Mouse (Mus musculus) NIH3T3 (cell line): Measurements from ENCODE around the gene Hnrnph1.
"Not testable (repeated sequence)": the region's sequence is repeated elsewhere in the genome, so short reads cannot be mapped to it uniquely, and the experiment has no call there.

ENCODE experiments used
- DNase-seq: peaks from one replicate; pipeline ENCODE4 v3.0.0-alpha.2; 2012; ENCODE audit warnings: low read depth

Gene Hnrnph1

GRCm38 (mm10) chr11:50376911-50377891, at the start of gene Hnrnph1:
TSS of gene Hnrnph1 (plus strand) at chr11:50376990.
- peak; percentile 99 for DNase-seq

GRCm38 (mm10) chr11:50328075-50328625, 48.6 kb upstream of the Hnrnph1 start:
- no peak for DNase-seq

- DNase-seq = no peak
Observed at GRCm38 (mm10) chr11:50329378-50329777, 47.4 kb upstream of the Hnrnph1 start.

- DNase-seq = no peak
Observed at GRCm38 (mm10) chr11:50333181-50333580, 43.6 kb upstream of the Hnrnph1 start.

GRCm38 (mm10) chr11:50336126-50336525, 40.7 kb upstream of the Hnrnph1 start:
- DNase-seq = no peak

GRCm38 (mm10) chr11:50336891-50337290, 39.9 kb upstream of the Hnrnph1 start:
- no peak for DNase-seq

- no peak for DNase-seq
Observed at GRCm38 (mm10) chr11:50345486-50345885, 31.3 kb upstream of the Hnrnph1 start.

- no peak for DNase-seq
Observed at GRCm38 (mm10) chr11:50346256-50347032, 30.3 kb upstream of the Hnrnph1 start.

- no peak for DNase-seq
Observed at GRCm38 (mm10) chr11:50352177-50352576, 24.6 kb upstream of the Hnrnph1 start.

GRCm38 (mm10) chr11:50354162-50354561, 22.6 kb upstream of the Hnrnph1 start, which contains the start of gene Cby3:
TSS of gene Cby3 (plus strand) at chr11:50354462.
- DNase-seq = no peak

GRCm38 (mm10) chr11:50354851-50355250, 21.9 kb upstream of the Hnrnph1 start:
- no peak for DNase-seq

GRCm38 (mm10) chr11:50355395-50355794, 21.4 kb upstream of the Hnrnph1 start:
- no peak for DNase-seq

- DNase-seq = no peak
Observed at GRCm38 (mm10) chr11:50358950-50359861, 17.6 kb upstream of the Hnrnph1 start.

- DNase-seq = not testable (repeated sequence)
Observed at GRCm38 (mm10) chr11:50361282-50361681, 15.5 kb upstream of the Hnrnph1 start.

- peak; percentile 93 for DNase-seq
Observed at GRCm38 (mm10) chr11:50364548-50364947, 12.2 kb upstream of the Hnrnph1 start.

- no peak for DNase-seq
Observed at GRCm38 (mm10) chr11:50365322-50365721, 11.5 kb upstream of the Hnrnph1 start.

- DNase-seq = no peak
Observed at GRCm38 (mm10) chr11:50367531-50367930, 9.3 kb upstream of the Hnrnph1 start.

GRCm38 (mm10) chr11:50369360-50369911, 7.4 kb upstream of the Hnrnph1 start:
- DNase-seq = peak; percentile 79

GRCm38 (mm10) chr11:50370969-50371368, 5.8 kb upstream of the Hnrnph1 start:
- no peak for DNase-seq

- peak; percentile 63 for DNase-seq
Observed at GRCm38 (mm10) chr11:50371399-50371841, 5.4 kb upstream of the Hnrnph1 start.

- DNase-seq = no peak
Observed at GRCm38 (mm10) chr11:50371911-50372310, 4.9 kb upstream of the Hnrnph1 start.
